Mouse (Mus musculus): Measurements from ENCODE around the gene Vmn1r33.
"Not testable (repeated sequence)": the region's sequence is repeated elsewhere in the genome, so short reads cannot be mapped to it uniquely, and the experiment has no call there.

Gene Vmn1r33

GRCm38 (mm10) chr6:66618182-66618581, at the start of gene Vmn1r33:
Vmn1r33 (minus strand) TSS chr6:66618282.
- DNase-seq (ENCODE audit: extremely low spot score, low spot score), result not testable (repeated sequence)

- no peak for DNase-seq (ENCODE audit: extremely low spot score, low spot score)
Observed at GRCm38 (mm10) chr6:66643779-66644178, 25.7 kb upstream of the Vmn1r33 start, which contains the start of gene Vmn1r34. Vmn1r34 (minus strand) TSS chr6:66643879.

GRCm38 (mm10) chr6:66595804-66596203, 22.3 kb downstream of the Vmn1r33 start:
- no peak for DNase-seq (ENCODE audit: extremely low spot score, low spot score)

Data from neural tube, embryonic 10.5 days (tissue).